Mouse (Mus musculus) liver, embryonic 14.5 days (tissue): ENCODE measurements around the gene Olfr318. TPM values are rescaled to one million over a fixed set of nuclear protein-coding genes. Genes with fewer than 3 reads are reported as not detected.
A peak's percentile ranks its signal among the peaks of the same experiment; 100 is the strongest.

Experiments used
- ATAC-seq: fragments of 200-750 bp; cut with Nextera tagmentation; 2 replicates; pipeline ENCODE4 v1.8.0; 2017; ENCODE audit warnings: moderate number of reproducible peaks, mild to moderate bottlenecking, moderate library complexity; ENCODE audit not compliant: insufficient read depth
- DNase-seq, 3 experiments: peaks; one replicate each; pipeline ENCODE4 v3.0.0-alpha.2; 2012 to 2013; ENCODE audit warnings: low read depth in 3 of 3, low spot score in 3 of 3
- H3K27ac ChIP-seq: fragments of 300-500 bp; sonication (generic); 2 replicates; pipeline ENCODE4 v1.5.1; 2014; ENCODE audit warnings: moderate library complexity, mild to moderate bottlenecking, control low read depth, inconsistent platforms
- H3K27me3 ChIP-seq: fragments of 300-500 bp; sonication (generic); 2 replicates; pipeline ENCODE4 v1.6.1; 2014; ENCODE audit warnings: mild to moderate bottlenecking, low read length, moderate library complexity; ENCODE audit not compliant: control insufficient read depth, insufficient read depth
- H3K36me3 ChIP-seq: fragments of 300-500 bp; sonication (generic); replicated peaks from 2 replicates; pipeline ENCODE4 v1.6.1; 2014; ENCODE audit warnings: low read depth; ENCODE audit not compliant: control insufficient read depth, insufficient read depth
- H3K4me1 ChIP-seq, 2 experiments: fragments of 200-500 bp in 1 of 2; fragments of 300-500 bp in 1 of 2; sonication (generic) in 1 of 2; replicated peaks; 2 replicates each; pipeline ENCODE4 v1.6.1; 2012 to 2014; ENCODE audit warnings: antibody characterized with exemption in 1 of 2, inconsistent platforms in 1 of 2, low read length in 1 of 2; ENCODE audit not compliant: control insufficient read depth in 2 of 2, insufficient read depth in 2 of 2
- H3K4me2 ChIP-seq: fragments of 300-500 bp; sonication (generic); 2 replicates; pipeline ENCODE4 v1.6.1; 2014; ENCODE audit warnings: low read depth, mild to moderate bottlenecking, control low read depth, moderate library complexity
- H3K4me3 ChIP-seq, 2 experiments: fragments of 200-500 bp in 1 of 2; fragments of 300-500 bp in 1 of 2; sonication (generic) in 1 of 2; 2 replicates each; pipeline ENCODE4 v1.5.1; 2012 to 2014; ENCODE audit warnings: low read depth in 2 of 2, low read length in 2 of 2, mild to moderate bottlenecking in 2 of 2, control low read depth in 1 of 2, inconsistent platforms in 1 of 2, moderate library complexity in 1 of 2; ENCODE audit not compliant: insufficient read depth in 1 of 2
- H3K9ac ChIP-seq: fragments of 300-500 bp; sonication (generic); replicated peaks from 2 replicates; pipeline ENCODE4 v1.6.1; 2014; ENCODE audit warnings: mild to moderate bottlenecking, control low read depth, moderate library complexity
- H3K9me3 ChIP-seq: fragments of 300-500 bp; sonication (generic); 2 replicates; pipeline ENCODE4 v1.6.1; 2016; ENCODE audit warnings: low read length, mixed read lengths; ENCODE audit not compliant: control insufficient read depth
- CTCF ChIP-seq: IDR thresholded peaks from 2 replicates; pipeline ENCODE4 v1.5.1; 2016; ENCODE audit warnings: antibody characterized with exemption, low read depth, control low read depth
- EP300 ChIP-seq: IDR thresholded peaks from 2 replicates; pipeline ENCODE4 v1.6.1; 2016; ENCODE audit warnings: antibody characterized with exemption, low read depth
- WGBS: fragments of 180-500 bp; shearing (Covaris S2); extraction: QIAGEN DNeasy Blood & Tissue Kit; methylation state at CpG from one replicate; pipeline ENCODE4 v1.1.7; 2014; ENCODE audit not compliant: insufficient replicate concordance; 5-methylcytosine and 5-hydroxymethylcytosine counted together
- polyA plus RNA-seq, 2 experiments: library from polyadenylated mRNA; depleted of rRNA in 1 of 2; stranded (reverse) in 1 of 2; unstranded in 1 of 2; fragments of >200 nt; fragmentation: Nextera tagmentation in 1 of 2; extraction: Ambion mirVana in 1 of 2; gene quantifications; 2 replicates each; pipeline versions ENCODE4 v1.2.1 to v1.2.3; 2012 to 2014

Gene Olfr318
- polyA plus RNA-seq, 2 experiments = not detected

GRCm38 (mm10) chr11:58698862-58699261 lies 25.0 kb downstream of the Olfr318 start, which contains the start of gene Olfr319:
Olfr319 (plus strand) TSS chr11:58699162.
- H3K9ac ChIP-seq = no peak within 1 kb of the TSS
- H3K27ac ChIP-seq = no peak within 1 kb of the TSS
- H3K4me2 ChIP-seq = no peak within 1 kb of the TSS
- no peak for ATAC-seq
- H3K4me3 ChIP-seq = no peak within 1 kb of the TSS
- H3K27me3 ChIP-seq = no peaks in the 10 kb centered on the region
- H3K36me3 ChIP-seq = no peaks in the 10 kb centered on the region
- no peaks in the 10 kb centered on the region for H3K4me1 ChIP-seq
- 54% methylated on average over 3 of the region's 3 CpGs for WGBS
- TF ChIP-seq CTCF (no peak), EP300 (no peak)
- H3K9me3 ChIP-seq = no peaks in the 10 kb centered on the region
- no peak for DNase-seq

- no peak within 1 kb of the TSS for H3K4me3 ChIP-seq
- no peaks in the 10 kb centered on the region for H3K27me3 ChIP-seq
- ATAC-seq (no peak), DNase-seq (no peak)
- no peak within 1 kb of the TSS for H3K9ac ChIP-seq
- TF ChIP-seq EP300 (no peak), CTCF (no peak)
- H3K4me2 ChIP-seq = no peak within 1 kb of the TSS
- no peaks in the 10 kb centered on the region for H3K9me3 ChIP-seq
- no peak within 1 kb of the TSS for H3K27ac ChIP-seq
- H3K4me1 ChIP-seq = no peaks in the 10 kb centered on the region
- no peaks in the 10 kb centered on the region for H3K36me3 ChIP-seq
- 59% methylated on average over 1 of the region's 1 CpGs for WGBS
These were observed 43.0 kb downstream of the Olfr318 start, which contains the start of gene Olfr320 for GRCm38 (mm10) chr11:58680799-58681198. Olfr320 (plus strand) TSS chr11:58681099.

- no peaks in the 10 kb centered on the region for H3K9me3 ChIP-seq
- H3K9ac ChIP-seq = no peak overlapping the region
- no peak overlapping the region for H3K4me3 ChIP-seq
- H3K36me3 ChIP-seq = no peaks in the 10 kb centered on the region
- H3K4me1 ChIP-seq = no peaks in the 10 kb centered on the region
- no peak overlapping the region for H3K4me2 ChIP-seq
- H3K27ac ChIP-seq = no peak overlapping the region
- DNase-seq = no peak
- no peak for ATAC-seq
- TF ChIP-seq CTCF = peak; percentile 32; the same call in 1 of the 2 replicates
- TF ChIP-seq EP300 = no peak
- WGBS = 40% methylated on average over 4 of the region's 4 CpGs
- no peaks in the 10 kb centered on the region for H3K27me3 ChIP-seq
These were observed 52.0 kb downstream of the Olfr318 start for GRCm38 (mm10) chr11:58671825-58672224.

GRCm38 (mm10) chr11:58669252-58669651 lies 54.6 kb downstream of the Olfr318 start:
- H3K9ac ChIP-seq = no peak overlapping the region
- no peaks in the 10 kb centered on the region for H3K4me1 ChIP-seq
- H3K9me3 ChIP-seq = no peaks in the 10 kb centered on the region
- H3K4me2 ChIP-seq = no peak overlapping the region
- H3K36me3 ChIP-seq = no peaks in the 10 kb centered on the region
- DNase-seq (no peak), ATAC-seq (no peak)
- TF ChIP-seq EP300 (no peak), CTCF (peak; percentile 10; the same call in 1 of the 2 replicates)
- no peaks in the 10 kb centered on the region for H3K27me3 ChIP-seq
- no peak overlapping the region for H3K27ac ChIP-seq
- H3K4me3 ChIP-seq = no peak overlapping the region

Other genes with a start within 250 kb of the Olfr318 start
- gene Olfr332, start 231.5 kb downstream of the Olfr318 start, polyA plus RNA-seq (2012; rRNA removed) = not detected in 2 replicates
- not detected in 2 replicates for gene Olfr332, start 231.5 kb downstream of the Olfr318 start, polyA plus RNA-seq (2014; fragmentation: Nextera tagmentation; extraction: Ambion mirVana)
- not detected in 2 replicates for gene Olfr331, start 221.4 kb downstream of the Olfr318 start, polyA plus RNA-seq (2012; rRNA removed)
- not detected in 2 replicates for gene Olfr331, start 221.4 kb downstream of the Olfr318 start, polyA plus RNA-seq (2014; fragmentation: Nextera tagmentation; extraction: Ambion mirVana)
- not detected in 2 replicates for gene Olfr330, start 189.2 kb downstream of the Olfr318 start, polyA plus RNA-seq (2012; rRNA removed)
- gene Olfr330, start 189.2 kb downstream of the Olfr318 start, polyA plus RNA-seq (2014; fragmentation: Nextera tagmentation; extraction: Ambion mirVana) = not detected in 2 replicates
- gene Olfr329-ps, start 177.6 kb downstream of the Olfr318 start, polyA plus RNA-seq (2012; rRNA removed) = not detected in 2 replicates
- not detected in 2 replicates for gene Olfr329-ps, start 177.6 kb downstream of the Olfr318 start, polyA plus RNA-seq (2014; fragmentation: Nextera tagmentation; extraction: Ambion mirVana)
- gene Olfr328, start 168.4 kb downstream of the Olfr318 start, polyA plus RNA-seq (2012; rRNA removed) = 0.02 TPM in 1 of 2 replicates, not detected in the other
- gene Olfr328, start 168.4 kb downstream of the Olfr318 start, polyA plus RNA-seq (2014; fragmentation: Nextera tagmentation; extraction: Ambion mirVana) = not detected in 2 replicates
- gene Olfr224, start 153.5 kb downstream of the Olfr318 start, polyA plus RNA-seq (2012; rRNA removed) = not detected in 2 replicates
- not detected in 2 replicates for gene Olfr224, start 153.5 kb downstream of the Olfr318 start, polyA plus RNA-seq (2014; fragmentation: Nextera tagmentation; extraction: Ambion mirVana)
- gene Olfr325, start 146.3 kb downstream of the Olfr318 start, polyA plus RNA-seq (2012; rRNA removed) = not detected in 2 replicates
- not detected in 2 replicates for gene Olfr325, start 146.3 kb downstream of the Olfr318 start, polyA plus RNA-seq (2014; fragmentation: Nextera tagmentation; extraction: Ambion mirVana)
- not detected in 2 replicates for gene Olfr324, start 128.9 kb downstream of the Olfr318 start, polyA plus RNA-seq (2012; rRNA removed)
- gene Olfr324, start 128.9 kb downstream of the Olfr318 start, polyA plus RNA-seq (2014; fragmentation: Nextera tagmentation; extraction: Ambion mirVana) = not detected in 2 replicates
- not detected in 2 replicates for gene 2210407C18Rik, start 107.9 kb downstream of the Olfr318 start, polyA plus RNA-seq (2012; rRNA removed)
- gene 2210407C18Rik, start 107.9 kb downstream of the Olfr318 start, polyA plus RNA-seq (2014; fragmentation: Nextera tagmentation; extraction: Ambion mirVana) = not detected in 2 replicates
- not detected in 2 replicates for gene Olfr323, start 93.5 kb downstream of the Olfr318 start, polyA plus RNA-seq (2012; rRNA removed)
- not detected in 2 replicates for gene Olfr323, start 93.5 kb downstream of the Olfr318 start, polyA plus RNA-seq (2014; fragmentation: Nextera tagmentation; extraction: Ambion mirVana)
- 9.1 and 10.5 TPM in 2 replicates for gene Trim58, start 83.5 kb downstream of the Olfr318 start, polyA plus RNA-seq (2012; rRNA removed)
- gene Trim58, start 83.5 kb downstream of the Olfr318 start, polyA plus RNA-seq (2014; fragmentation: Nextera tagmentation; extraction: Ambion mirVana) = 10.5 and 11.8 TPM in 2 replicates
- 0.03 and 0.07 TPM in 2 replicates for gene Olfr322, start 65.2 kb downstream of the Olfr318 start, polyA plus RNA-seq (2012; rRNA removed)
- gene Olfr322, start 65.2 kb downstream of the Olfr318 start, polyA plus RNA-seq (2014; fragmentation: Nextera tagmentation; extraction: Ambion mirVana) = 0.14 TPM in 1 of 2 replicates, not detected in the other
- not detected in 2 replicates for gene Olfr320, start 42.9 kb downstream of the Olfr318 start, polyA plus RNA-seq (2012; rRNA removed)
- gene Olfr320, start 42.9 kb downstream of the Olfr318 start, polyA plus RNA-seq (2014; fragmentation: Nextera tagmentation; extraction: Ambion mirVana) = not detected in 2 replicates
- not detected in 2 replicates for gene Olfr319, start 24.9 kb downstream of the Olfr318 start, polyA plus RNA-seq (2012; rRNA removed)
- gene Olfr319, start 24.9 kb downstream of the Olfr318 start, polyA plus RNA-seq (2014; fragmentation: Nextera tagmentation; extraction: Ambion mirVana) = not detected in 2 replicates
- gene Olfr317, start 15.2 kb upstream of the Olfr318 start, polyA plus RNA-seq (2012; rRNA removed) = not detected in 2 replicates
- gene Olfr317, start 15.2 kb upstream of the Olfr318 start, polyA plus RNA-seq (2014; fragmentation: Nextera tagmentation; extraction: Ambion mirVana) = not detected in 2 replicates
- not detected in 2 replicates for gene Olfr316, start 28.7 kb upstream of the Olfr318 start, polyA plus RNA-seq (2012; rRNA removed)
- not detected in 2 replicates for gene Olfr316, start 28.7 kb upstream of the Olfr318 start, polyA plus RNA-seq (2014; fragmentation: Nextera tagmentation; extraction: Ambion mirVana)
- not detected in 2 replicates for gene Olfr315, start 49.2 kb upstream of the Olfr318 start, polyA plus RNA-seq (2012; rRNA removed)
- gene Olfr315, start 49.2 kb upstream of the Olfr318 start, polyA plus RNA-seq (2014; fragmentation: Nextera tagmentation; extraction: Ambion mirVana) = not detected in 2 replicates
- gene Olfr314, start 58.9 kb upstream of the Olfr318 start, polyA plus RNA-seq (2012; rRNA removed) = not detected in 2 replicates
- not detected in 2 replicates for gene Olfr314, start 58.9 kb upstream of the Olfr318 start, polyA plus RNA-seq (2014; fragmentation: Nextera tagmentation; extraction: Ambion mirVana)
- gene Fam183b, start 77.9 kb upstream of the Olfr318 start, polyA plus RNA-seq (2012; rRNA removed) = not detected in 2 replicates
- not detected in 2 replicates for gene Fam183b, start 77.9 kb upstream of the Olfr318 start, polyA plus RNA-seq (2014; fragmentation: Nextera tagmentation; extraction: Ambion mirVana)
- gene Olfr313, start 91.0 kb upstream of the Olfr318 start, polyA plus RNA-seq (2012; rRNA removed) = not detected in 2 replicates
- not detected in 2 replicates for gene Olfr313, start 91.0 kb upstream of the Olfr318 start, polyA plus RNA-seq (2014; fragmentation: Nextera tagmentation; extraction: Ambion mirVana)
- not detected in 2 replicates for gene Olfr312, start 105.2 kb upstream of the Olfr318 start, polyA plus RNA-seq (2012; rRNA removed)
- gene Olfr312, start 105.2 kb upstream of the Olfr318 start, polyA plus RNA-seq (2014; fragmentation: Nextera tagmentation; extraction: Ambion mirVana) = not detected in 2 replicates
- not detected in 2 replicates for gene Olfr311, start 115.2 kb upstream of the Olfr318 start, polyA plus RNA-seq (2012; rRNA removed)
- gene Olfr311, start 115.2 kb upstream of the Olfr318 start, polyA plus RNA-seq (2014; fragmentation: Nextera tagmentation; extraction: Ambion mirVana) = not detected in 2 replicates
- gene Gm12258, start 123.1 kb upstream of the Olfr318 start, polyA plus RNA-seq (2012; rRNA removed) = 2.0 and 2.8 TPM in 2 replicates
- 1.3 and 1.8 TPM in 2 replicates for gene Gm12258, start 123.1 kb upstream of the Olfr318 start, polyA plus RNA-seq (2014; fragmentation: Nextera tagmentation; extraction: Ambion mirVana)
- 0.92 and 1.5 TPM in 2 replicates for gene 2810021J22Rik, start 143.2 kb upstream of the Olfr318 start, polyA plus RNA-seq (2012; rRNA removed)
- gene 2810021J22Rik, start 143.2 kb upstream of the Olfr318 start, polyA plus RNA-seq (2014; fragmentation: Nextera tagmentation; extraction: Ambion mirVana) = 2.2 and 2.5 TPM in 2 replicates
- gene Zfp39, start 180.2 kb upstream of the Olfr318 start, polyA plus RNA-seq (2012; rRNA removed) = 3.9 and 4.6 TPM in 2 replicates
- gene Zfp39, start 180.2 kb upstream of the Olfr318 start, polyA plus RNA-seq (2014; fragmentation: Nextera tagmentation; extraction: Ambion mirVana) = 5.2 and 5.4 TPM in 2 replicates
- 18.2 and 19.3 TPM in 2 replicates for gene Btnl10, start 193.9 kb upstream of the Olfr318 start, polyA plus RNA-seq (2012; rRNA removed)
- gene Btnl10, start 193.9 kb upstream of the Olfr318 start, polyA plus RNA-seq (2014; fragmentation: Nextera tagmentation; extraction: Ambion mirVana) = 9.1 and 9.6 TPM in 2 replicates
- gene Rnf187, start 214.9 kb upstream of the Olfr318 start, polyA plus RNA-seq (2012; rRNA removed) = 80.8 and 83.3 TPM in 2 replicates
- gene Rnf187, start 214.9 kb upstream of the Olfr318 start, polyA plus RNA-seq (2014; fragmentation: Nextera tagmentation; extraction: Ambion mirVana) = 104 and 120 TPM in 2 replicates
- 15.7 and 16.0 TPM in 2 replicates for gene Hist3h2ba, start 224.9 kb upstream of the Olfr318 start, polyA plus RNA-seq (2012; rRNA removed)
- 4.2 and 6.0 TPM in 2 replicates for gene Hist3h2ba, start 224.9 kb upstream of the Olfr318 start, polyA plus RNA-seq (2014; fragmentation: Nextera tagmentation; extraction: Ambion mirVana)
- gene Hist3h2a, start 230.7 kb upstream of the Olfr318 start, polyA plus RNA-seq (2012; rRNA removed) = 11.0 and 11.5 TPM in 2 replicates
- 13.5 and 16.7 TPM in 2 replicates for gene Hist3h2a, start 230.7 kb upstream of the Olfr318 start, polyA plus RNA-seq (2014; fragmentation: Nextera tagmentation; extraction: Ambion mirVana)
- gene Trim17, start 230.7 kb upstream of the Olfr318 start, polyA plus RNA-seq (2012; rRNA removed) = 0.05 and 0.06 TPM in 2 replicates
- gene Trim17, start 230.7 kb upstream of the Olfr318 start, polyA plus RNA-seq (2014; fragmentation: Nextera tagmentation; extraction: Ambion mirVana) = 0.06 and 0.14 TPM in 2 replicates